Mouse (Mus musculus) erythroblast, adult 5-6 weeks (primary cell): Measurements from ENCODE around the gene Tra2a. TPM values are rescaled to one million over a fixed set of nuclear protein-coding genes. Genes with fewer than 3 reads are reported as not detected.

ENCODE experiments used
- ATAC-seq: replicated peaks from 2 replicates; pipeline ENCODE4 v1.8.0; 2016; ENCODE audit warnings: moderate number of reproducible peaks, mild to moderate bottlenecking, moderate TSS enrichment, inconsistent platforms; ENCODE audit not compliant: poor library complexity, low FRiP score, severe bottlenecking
- total RNA-seq, 2 experiments: library from RNA; stranded (forward) in 1 of 2; stranded (reverse) in 1 of 2; fragments of 150-400 nt in 1 of 2; fragments of 200-764, 138-1000 nt in 1 of 2; gene quantifications; 2 replicates each; pipeline versions ENCODE4 v1.2.3 to v1.2.4; 2015 to 2017; ENCODE audit warnings: low replicate concordance in 2 of 2

The Tra2a gene
- total RNA-seq, 2 experiments from 2014 or later: 56.5 to 81.3 TPM

DNA sequence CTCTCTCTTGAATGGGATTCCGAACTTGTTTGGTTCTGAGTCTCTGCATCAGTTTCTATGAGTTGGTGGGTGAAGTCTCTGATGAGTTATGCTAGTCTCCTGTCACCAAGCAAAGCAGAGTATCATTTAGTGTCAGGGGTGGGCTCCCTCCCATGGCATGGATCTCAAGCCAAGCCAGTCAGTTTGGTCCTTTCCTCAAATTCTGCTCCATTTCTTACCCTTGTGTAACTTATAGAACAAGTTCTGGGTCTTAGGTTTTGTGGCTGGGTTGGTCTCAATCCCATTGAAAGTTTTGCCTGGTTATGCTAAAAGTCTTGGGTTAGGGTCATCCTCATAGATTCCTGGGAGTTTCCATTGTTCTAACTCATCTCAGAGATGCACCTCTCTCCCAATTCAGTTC lies 21.5 kb downstream of the Tra2a start:
- ATAC-seq: no peak

DNA sequence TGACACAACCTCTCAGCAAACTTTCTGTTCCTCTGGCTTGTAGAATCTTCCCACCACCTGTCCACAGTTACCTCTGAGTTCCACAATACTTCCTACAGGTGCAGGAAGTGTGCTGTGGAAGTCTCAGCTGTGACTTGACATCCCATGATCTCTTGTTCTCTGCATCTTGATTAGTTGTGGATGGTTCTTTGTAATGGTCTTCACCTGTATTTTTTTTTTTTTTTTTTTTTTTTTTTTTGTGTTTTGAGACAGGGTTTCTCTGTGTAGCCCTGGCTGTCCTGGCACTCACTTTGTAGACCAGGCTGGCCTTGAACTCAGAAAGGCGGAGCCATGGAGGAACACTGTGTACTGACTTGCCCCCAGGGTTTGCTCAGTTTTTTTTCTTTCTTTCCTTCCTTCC lies 22.3 kb downstream of the Tra2a start:
- no peak for ATAC-seq

DNA sequence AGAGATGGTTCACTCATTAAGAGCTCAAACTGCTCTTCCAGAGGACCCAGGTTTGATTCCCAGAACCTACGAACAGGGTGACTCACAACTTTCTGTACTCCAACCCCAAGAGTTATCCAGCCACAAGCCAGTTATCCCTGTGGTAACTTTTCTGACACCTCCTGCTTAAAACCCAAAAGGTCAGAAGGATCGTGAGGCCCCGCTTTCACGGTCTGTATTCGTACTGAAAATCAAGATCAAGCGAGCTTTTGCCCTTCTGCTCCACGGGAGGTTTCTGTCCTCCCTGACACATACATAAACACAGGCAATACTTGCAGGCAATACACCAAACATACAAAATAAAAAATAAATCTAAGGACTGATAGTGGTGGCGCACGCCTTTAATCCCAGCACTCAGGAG lies 27.5 kb downstream of the Tra2a start:
- ATAC-seq: peak; percentile 100

DNA sequence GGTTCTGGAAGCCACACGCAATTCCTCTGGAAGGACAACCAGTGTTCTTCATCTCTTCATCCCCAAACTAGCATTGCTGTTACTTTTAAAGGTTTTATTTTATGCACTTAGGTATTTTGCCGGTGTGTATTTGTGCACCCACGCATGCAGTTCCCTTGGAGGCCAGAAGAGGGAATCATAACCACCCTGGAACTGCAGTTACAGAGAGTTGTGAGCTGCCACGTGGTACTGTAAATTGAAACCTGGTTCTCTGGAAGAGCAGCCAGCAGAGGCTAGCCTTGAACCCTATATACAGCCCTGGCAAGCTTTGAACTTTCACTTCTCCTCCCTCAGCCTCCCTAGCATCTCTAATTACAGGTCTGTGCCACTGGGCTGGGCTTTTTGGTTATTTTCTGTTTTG lies 30.5 kb downstream of the Tra2a start:
- ATAC-seq: peak; percentile 65; the same call in 1 of the 2 replicates

DNA sequence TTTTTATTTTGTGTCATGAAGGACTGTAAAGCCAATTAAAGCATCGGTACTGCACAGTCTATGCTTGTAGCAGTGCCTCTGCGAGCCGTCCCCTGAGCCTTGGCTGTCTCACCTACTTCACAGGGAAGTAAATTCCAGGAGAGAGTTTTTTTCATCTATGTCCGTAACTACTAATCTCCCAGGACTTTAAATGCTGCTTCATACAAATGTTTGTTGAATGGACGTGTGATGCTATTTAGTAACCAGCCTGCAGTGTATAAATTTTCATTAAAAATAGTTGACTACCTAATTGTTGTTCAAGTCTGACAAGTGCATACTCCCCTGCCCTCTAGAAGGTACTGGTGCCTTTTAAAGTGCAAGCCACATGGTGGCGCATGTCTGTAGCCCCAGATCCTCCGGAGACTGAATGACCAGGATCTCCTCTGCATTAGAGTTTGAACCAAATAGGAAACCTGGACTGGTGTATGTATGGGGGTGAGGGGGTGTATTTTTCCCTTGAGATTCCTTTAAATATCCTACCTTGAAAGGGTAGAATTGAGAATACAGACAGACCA lies 35.6 kb downstream of the Tra2a start:
- ATAC-seq: no peak

DNA sequence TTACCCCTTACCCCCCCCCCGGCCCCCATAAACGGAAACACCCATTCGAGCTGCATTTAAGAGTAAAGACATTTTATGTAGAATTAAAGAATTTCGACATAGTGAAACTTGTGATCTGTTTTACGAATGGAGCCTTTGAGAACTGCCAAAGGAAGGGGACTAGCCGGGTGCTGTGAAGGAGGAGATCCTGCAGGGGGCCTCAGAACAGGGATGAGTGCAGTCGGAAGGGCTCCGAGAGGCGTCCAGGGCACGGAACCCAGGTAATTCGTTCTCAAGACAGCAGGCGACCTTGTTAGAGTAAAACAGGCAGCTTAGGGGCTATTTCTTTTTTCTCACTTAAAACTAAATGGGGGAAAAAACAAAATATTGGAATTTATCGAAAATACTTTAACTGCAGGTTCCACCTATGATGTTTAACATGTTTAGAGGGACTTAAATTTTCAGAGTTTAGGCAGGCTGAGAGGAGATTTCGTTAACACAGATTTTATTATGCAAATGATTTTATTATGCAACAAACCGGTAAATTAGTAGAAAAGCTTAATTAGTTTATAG lies 36.6 kb downstream of the Tra2a start:
- no peak for ATAC-seq

DNA sequence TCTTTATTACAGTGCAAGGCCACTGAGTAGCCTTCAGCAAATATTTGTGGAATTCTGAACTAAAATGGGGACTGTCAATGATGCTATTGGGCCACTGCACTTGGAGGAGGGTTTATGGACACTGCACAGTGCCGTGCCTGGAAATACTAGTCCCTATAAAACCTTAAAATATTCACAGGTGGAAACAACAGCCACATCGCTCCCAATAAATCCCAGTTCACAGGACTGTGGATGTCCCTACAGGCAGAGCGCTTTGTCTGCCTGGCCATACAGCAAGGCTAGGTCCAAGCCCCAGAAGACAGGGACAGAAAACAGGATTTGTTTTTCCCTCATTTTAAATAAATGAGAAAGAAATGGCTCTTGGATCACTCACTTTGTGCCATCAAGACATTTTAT lies 38.1 kb downstream of the Tra2a start:
- no peak for ATAC-seq

DNA sequence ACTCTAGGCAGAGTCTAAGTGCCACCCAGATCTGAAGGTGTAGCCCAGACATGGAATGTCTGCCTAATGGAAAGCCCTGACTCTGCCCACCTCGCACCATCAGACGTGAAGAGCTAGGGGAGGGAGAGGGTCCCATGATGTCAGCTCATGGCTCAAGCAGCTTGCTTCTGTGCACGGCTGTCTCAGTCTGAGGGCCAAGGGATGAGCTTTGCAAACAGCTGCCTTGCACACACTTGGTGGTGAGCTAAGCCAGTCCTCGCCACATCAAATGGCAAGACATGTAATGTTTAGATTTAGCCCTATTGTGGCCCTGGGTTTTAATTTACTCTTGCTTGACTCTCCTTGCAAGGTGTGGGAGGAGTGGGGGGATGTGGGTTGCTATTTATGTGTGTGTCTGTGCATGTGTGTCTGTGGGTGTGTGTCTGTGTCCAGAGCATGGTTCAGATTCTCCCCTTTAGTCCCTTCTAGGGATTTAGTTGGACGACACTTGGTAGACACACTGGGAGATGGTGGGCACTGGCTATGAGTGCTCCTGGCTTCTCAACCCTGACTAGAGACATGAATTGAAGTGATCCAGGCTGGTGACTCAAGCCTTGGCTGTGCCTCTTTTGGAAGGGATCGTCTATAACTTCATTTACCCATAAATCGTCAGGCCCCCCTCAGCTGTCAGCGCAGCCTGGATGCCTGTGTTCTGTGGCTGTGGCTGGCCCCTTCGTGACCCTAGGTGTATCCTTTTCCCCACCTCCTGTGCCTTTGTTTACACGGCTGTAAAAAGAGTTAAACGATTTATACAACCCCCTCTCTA lies 38.7 kb downstream of the Tra2a start:
- ATAC-seq: no peak

DNA sequence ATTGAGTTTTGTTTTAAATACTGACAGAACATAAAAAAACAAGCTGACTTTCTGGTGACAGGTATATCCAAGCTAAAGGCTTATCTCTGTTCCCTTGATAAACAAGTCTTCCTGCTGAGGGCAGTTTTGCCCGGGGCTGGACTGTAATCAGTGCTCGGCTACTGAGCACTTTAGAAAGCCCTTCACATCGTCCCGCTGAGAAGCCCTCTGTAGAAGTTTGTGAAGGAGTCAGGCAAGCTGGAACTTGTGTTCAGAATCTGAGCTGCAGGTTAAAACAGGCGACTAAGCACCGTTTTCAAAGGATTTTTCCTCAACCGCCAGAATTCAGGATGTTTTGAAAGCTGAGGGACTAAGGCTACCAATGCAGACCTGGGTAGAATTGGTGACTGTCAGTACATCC lies 41.9 kb downstream of the Tra2a start:
- ATAC-seq: no peak

DNA sequence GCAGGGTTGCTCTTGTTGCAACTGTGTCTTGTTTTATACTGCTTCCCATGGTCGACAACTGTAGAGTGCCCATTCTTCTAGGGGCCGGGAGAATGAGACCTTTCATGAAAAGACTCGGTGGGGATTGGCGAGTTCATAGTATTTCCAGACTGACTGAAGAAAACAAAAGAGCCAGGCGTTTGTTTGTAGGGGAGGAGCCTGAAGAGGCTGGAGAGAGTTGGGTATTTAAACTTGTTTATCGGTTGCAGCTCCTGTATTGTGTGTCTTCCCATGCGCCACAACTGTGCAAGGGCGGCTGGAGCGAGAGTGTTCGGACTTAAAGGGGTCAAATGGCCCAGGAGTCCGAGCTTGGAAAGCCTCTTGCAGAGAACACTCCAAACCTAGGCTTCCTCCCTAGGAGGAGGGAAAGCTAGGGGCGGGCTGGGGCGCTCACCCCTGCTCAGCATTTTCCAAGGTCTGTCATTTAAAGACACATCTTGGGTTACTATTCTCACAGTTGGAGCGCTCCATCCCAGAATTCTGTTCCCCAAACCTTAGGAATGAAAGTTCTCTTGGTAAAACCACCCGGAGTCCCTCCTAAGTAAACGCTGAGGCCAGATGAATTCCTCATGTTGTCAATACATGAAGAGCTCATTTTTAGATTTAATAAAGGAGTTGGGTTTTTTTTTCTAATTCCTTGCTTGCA lies 43.8 kb downstream of the Tra2a start:
- ATAC-seq: no peak

DNA sequence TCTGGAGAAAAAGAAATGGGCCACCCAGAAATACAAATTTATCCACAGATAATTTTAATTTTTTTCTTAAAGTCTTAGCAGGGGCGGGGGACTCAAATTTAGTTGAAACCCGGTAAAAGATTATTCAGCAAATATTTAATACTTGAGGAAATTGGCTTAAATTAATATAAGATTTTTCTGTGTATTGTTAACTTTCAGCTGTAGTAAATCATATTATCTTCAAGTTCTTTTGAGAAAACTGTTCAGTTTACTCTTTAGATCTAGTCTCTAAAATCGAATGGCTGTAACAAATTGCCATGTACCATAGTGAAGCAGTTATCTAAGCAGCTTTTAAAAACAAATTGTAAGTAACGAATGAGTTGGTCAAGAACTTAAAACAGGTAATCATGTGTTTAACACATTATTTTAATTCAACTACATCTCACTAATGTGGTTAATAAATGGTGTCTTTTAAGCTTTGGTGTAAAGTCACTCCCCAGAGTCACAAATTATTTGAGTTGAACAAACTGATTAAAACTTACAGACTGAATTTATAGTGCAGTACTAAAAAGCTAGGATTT lies 44.8 kb downstream of the Tra2a start:
- ATAC-seq: no peak

DNA sequence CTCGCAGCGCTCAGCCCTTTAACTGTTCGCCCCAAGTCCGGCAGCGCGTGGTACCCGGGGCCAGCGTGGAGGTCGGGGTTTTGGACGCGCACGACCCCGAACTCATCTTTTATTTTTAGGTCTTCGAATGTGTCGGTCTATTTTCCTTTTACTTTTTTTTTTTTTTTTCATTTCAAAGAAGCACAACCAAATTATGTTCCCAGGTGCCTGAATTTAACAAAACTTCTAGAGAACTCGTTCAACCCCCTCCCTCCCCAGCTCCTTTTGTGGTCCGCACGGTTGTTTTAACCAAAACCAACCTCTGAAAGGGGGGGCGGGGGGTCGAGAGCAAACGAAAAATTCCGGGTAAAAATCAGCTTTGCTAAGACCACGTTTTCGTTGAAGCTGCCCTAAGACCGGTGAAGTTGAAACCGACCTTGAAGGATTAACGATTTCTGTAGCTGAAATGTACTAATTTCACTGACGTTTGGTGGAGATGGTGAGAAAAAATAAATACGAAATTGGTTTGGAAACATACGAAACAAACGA lies 45.5 kb downstream of the Tra2a start:
- ATAC-seq: no peak

DNA sequence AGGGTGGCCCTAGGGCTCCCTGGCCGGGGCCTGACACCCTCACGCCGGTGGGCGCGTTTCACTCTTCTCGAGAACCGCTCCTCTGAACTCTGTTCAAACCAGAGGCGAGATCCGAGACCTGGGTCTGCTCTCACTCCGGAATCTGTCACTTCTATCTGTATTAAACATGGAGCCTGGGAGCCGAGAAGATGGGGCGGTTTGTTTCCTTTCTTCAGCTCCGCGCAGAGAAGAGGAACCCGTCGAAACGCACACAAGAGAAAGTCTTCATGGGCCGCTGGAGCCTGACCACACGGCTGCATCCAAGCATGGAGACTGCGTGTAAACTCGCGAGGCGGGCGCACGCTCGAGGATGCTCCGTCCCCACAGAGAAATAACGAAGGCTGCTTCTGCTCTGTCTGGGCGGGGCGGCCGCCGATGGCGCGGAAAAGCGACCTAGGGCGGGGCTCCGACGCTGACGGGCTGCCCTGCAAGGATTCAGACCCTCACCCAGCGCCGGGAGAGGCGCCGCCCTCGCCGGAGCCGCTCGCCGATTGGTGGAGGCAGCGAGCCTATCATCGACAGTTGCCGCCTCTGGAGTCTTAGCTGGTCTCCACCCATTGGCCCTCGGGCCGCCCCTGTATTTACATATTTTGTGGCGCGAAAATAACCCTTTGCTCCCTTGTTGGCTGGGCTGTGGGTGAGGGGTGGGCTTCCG lies 46.1 kb downstream of the Tra2a start:
- peak; percentile 93 for ATAC-seq

DNA sequence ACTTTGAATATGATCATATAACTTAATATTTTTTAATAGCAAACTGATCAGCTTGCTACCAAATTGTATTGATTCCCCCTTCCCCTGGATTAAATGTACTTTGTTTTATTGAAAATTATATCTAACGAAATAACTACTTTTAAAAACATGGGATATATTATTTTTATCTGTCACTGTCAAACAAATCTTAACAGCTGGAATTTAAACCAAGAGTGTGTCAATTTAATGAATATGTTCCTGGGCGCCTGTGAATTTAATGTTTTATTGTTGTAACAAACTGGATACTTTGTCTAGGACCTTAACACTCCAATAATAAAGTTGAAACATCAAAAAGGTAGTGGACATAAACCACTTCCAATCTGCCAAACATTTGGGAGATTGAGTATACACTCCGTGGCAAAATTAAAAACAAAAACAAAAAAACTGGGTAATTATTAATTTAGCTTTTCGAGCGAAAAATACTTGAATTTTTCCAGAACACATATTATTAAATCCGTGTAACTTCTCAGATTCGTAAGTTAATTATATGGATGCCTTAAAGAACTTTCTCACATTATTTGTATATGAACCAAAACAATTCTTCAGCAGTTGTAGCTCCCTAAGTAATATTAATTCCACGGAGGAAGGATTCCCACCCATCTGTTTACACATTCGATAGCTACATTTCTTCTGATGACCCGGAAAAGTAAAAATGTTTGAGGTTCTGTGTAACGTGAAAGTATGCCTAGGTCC lies 46.9 kb downstream of the Tra2a start:
- no peak for ATAC-seq

DNA sequence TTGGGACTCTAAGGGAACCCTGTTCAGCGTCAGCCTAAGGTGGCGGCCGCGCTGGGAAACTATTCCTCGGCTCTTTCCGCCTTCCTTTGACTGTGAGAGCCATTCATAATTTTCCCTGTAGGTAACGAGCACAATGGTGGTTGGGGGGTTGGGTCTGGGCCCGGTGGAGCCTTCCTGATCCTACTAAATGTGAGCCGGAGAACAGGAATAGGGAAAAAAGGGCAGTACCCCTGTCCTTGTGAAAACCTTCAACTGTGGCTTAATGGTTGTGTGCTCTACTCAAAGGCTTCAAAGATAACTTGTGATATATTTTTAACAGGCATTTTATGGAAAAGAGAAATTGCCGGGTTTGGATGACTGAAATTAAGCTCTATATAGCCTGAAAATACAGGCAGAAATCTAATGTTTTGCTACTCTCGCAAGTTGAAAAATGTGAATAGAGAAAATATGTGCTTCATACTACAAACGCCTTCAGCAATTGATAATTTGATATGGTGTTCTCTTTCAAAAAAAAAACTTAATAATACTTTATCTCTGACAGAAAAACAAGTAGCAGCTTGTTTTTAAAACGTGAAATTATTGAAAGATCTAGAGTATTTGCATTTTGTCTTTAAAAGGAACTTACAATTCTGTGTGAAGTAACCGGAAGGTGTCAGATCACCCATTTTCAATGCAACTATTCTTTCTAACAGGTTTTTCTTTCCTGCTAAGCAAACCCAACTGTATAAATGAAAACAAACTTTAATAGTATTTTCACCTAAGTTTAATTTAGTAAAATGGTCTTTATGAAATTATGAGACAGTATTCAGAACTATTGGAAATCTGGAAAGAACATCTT lies 47.9 kb downstream of the Tra2a start:
- ATAC-seq: no peak

DNA sequence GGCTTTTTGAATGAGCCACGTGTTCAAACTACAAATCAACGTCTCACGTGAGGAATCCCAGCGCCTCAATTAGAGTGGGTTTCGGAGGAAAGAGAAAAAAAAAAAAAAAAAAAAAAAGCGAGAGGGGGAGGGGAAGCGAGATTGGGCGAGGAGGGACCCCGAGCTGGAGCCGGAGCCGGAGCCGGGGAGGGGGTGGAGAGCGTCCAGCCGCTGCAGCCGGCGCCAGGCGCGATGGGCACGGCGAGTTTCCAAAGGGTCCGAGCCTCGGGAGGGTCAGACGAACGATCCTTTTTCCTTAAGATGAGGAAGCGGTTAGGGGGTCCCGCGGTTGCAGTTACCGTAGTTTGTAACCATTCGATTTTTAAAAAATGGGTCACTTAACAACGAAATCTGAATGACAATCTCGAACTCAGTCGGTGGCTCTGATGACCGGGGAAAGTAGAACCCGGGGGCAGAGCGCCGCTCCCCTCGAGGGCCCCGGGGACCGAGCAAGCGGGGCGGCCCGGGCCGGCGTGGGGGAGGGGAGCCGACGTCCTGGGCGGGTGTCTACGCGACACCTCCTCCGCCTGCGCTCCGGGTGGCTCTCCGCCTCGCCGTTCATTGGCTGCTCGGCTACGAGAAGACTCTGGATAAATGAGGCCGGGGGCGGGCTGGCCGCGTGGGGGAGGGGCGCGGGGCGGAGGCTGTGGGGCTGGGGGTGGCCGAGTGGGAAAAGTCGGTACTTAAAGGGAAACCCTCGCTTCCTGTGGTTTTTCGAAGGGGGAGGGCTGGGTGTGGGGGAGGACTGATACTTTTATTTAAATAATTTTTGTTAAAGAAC lies 48.7 kb downstream of the Tra2a start, which contains the start of gene Igf2bp3:
Igf2bp3 (minus strand) TSS at position 30 of the 820 bp plus-strand sequence.
- ATAC-seq: no peak
